In the genomic region with DNA sequence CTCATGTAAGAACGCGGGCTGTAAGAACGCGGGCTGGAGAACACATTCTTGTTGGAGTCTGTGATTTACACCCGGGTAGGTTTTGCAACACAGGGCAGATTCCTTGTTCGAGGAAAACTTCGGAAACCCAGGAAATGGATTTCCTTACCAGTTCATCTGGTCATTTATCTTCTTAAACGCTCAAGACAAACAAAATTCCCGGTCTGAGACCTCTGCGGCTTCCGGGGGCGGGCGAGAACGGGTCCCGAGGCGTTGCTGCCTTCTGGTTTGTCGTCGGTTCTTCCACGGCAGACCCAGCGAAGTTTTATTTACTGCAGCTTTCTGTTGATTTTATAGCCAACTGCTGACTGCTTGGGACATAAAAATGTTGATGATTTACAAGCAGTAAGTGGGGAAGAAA, we compare ENCODE assay signal across 22 mouse cellular contexts. TPM values are rescaled to one million over a fixed set of nuclear protein-coding genes. Genes with fewer than 3 reads are reported as not detected.
DNase-seq lines count a peak whose midpoint lies in the region; ATAC-seq and TF ChIP-seq lines count a peak whose summit lies in the region.
"Had no signal": no experiment of that assay in that cellular context is flagged by ENCODE, and none has a peak within 500 bp of the region (broad histone marks: within the 10 kb centered on the region; RNA-seq: fewer than 3 reads in every experiment).

No protein-coding gene starts in this region.

- no peaks in the 10 kb centered on the region for H3K27me3 ChIP-seq in lung, postnatal 0 days (replicated peaks; ENCODE audit: insufficient read depth, low read length)
- no peaks in the 10 kb centered on the region for H3K27me3 ChIP-seq in kidney, embryonic 14.5 days (ENCODE audit: control insufficient read depth, insufficient read depth, low read length)
- no peaks in the 10 kb centered on the region for H3K27me3 ChIP-seq in limb, embryonic 11.5 days (ENCODE audit: control insufficient read depth, insufficient read depth, low read length)
- no peaks in the 10 kb centered on the region for H3K27me3 ChIP-seq in midbrain, embryonic 14.5 days (ENCODE audit: control insufficient read depth, insufficient read depth, low read length)
- H3K27me3 ChIP-seq: embryonic facial prominence, embryonic 12.5 days had no signal

- H3K4me3 ChIP-seq in lung, postnatal 0 days (ENCODE audit: low read depth, low read length): no peak overlapping the region
- H3K4me3 ChIP-seq in kidney, embryonic 14.5 days (ENCODE audit: low read length): no peak overlapping the region
- H3K4me3 ChIP-seq in limb, embryonic 11.5 days (ENCODE audit: low read depth, low read length): no peak overlapping the region
- H3K4me3 ChIP-seq in left cerebral cortex, adult 2 months: no peak overlapping the region
- H3K4me3 ChIP-seq in midbrain, embryonic 14.5 days (replicated peaks; ENCODE audit: low read depth, low read length): no peak overlapping the region
- H3K4me3 ChIP-seq: embryonic facial prominence, embryonic 12.5 days had no signal

- H3K36me3 ChIP-seq in lung, postnatal 0 days (ENCODE audit: insufficient read depth, low read length): no peaks in the 10 kb centered on the region
- H3K36me3 ChIP-seq in kidney, embryonic 14.5 days (ENCODE audit: control insufficient read depth, insufficient read depth, low read length): no peaks in the 10 kb centered on the region
- no peaks in the 10 kb centered on the region for H3K36me3 ChIP-seq in limb, embryonic 11.5 days (ENCODE audit: control insufficient read depth, insufficient read depth, low read length)
- H3K36me3 ChIP-seq in midbrain, embryonic 14.5 days (ENCODE audit: control insufficient read depth, insufficient read depth, low read length): no peaks in the 10 kb centered on the region
- H3K36me3 ChIP-seq: embryonic facial prominence, embryonic 12.5 days had no signal

- TF ChIP-seq CTCF in lung, postnatal 0 days (IDR thresholded peaks at IDR 0.05): no peak
- TF ChIP-seq CTCF in left cerebral cortex, adult 2 months (IDR thresholded peaks at IDR 0.05): no peak

- H3K4me2 ChIP-seq in lung, postnatal 0 days (replicated peaks; ENCODE audit: low read depth, low read length): peak overlapping the region; percentile 28; the same call in 1 of the 2 replicates
- peak overlapping the region; percentile 21; the same call in 1 of the 2 replicates for H3K4me2 ChIP-seq in kidney, embryonic 14.5 days (replicated peaks; ENCODE audit: low read depth, low read length)
- no peak overlapping the region for H3K4me2 ChIP-seq in limb, embryonic 11.5 days (ENCODE audit: low read depth, severe bottlenecking)
- no peak overlapping the region for H3K4me2 ChIP-seq in midbrain, embryonic 14.5 days (ENCODE audit: low read length)
- H3K4me2 ChIP-seq: embryonic facial prominence, embryonic 12.5 days had no signal

- no peaks in the 10 kb centered on the region for H3K4me1 ChIP-seq in lung, postnatal 0 days (ENCODE audit: insufficient read depth, low read depth, low read length)
- H3K4me1 ChIP-seq in kidney, embryonic 14.5 days (ENCODE audit: control insufficient read depth, insufficient read depth, low read length): peaks cover 7% of the 10 kb centered on the region
- peaks cover 8% of the 10 kb centered on the region for H3K4me1 ChIP-seq in limb, embryonic 11.5 days (ENCODE audit: control insufficient read depth, insufficient read depth, low read length)
- no peaks in the 10 kb centered on the region for H3K4me1 ChIP-seq in midbrain, embryonic 14.5 days (ENCODE audit: control insufficient read depth, insufficient read depth, low read length)

- intact Hi-C loops in left cerebral cortex, adult 2 months (cut with DNase I): no loop called here

- no peak for ATAC-seq in lung, postnatal 0 days
- ATAC-seq in kidney, embryonic 14.5 days (ENCODE audit: low FRiP score, low TSS enrichment): peak; percentile 64
- ATAC-seq in limb, embryonic 11.5 days (ENCODE audit: insufficient number of reproducible peaks, low FRiP score, low TSS enrichment, low read depth): no peak
- ATAC-seq in midbrain, embryonic 14.5 days (ENCODE audit: low FRiP score, low TSS enrichment): no peak
- ATAC-seq: liver, postnatal 0 days; midbrain, embryonic 16.5 days had no signal

- peak; percentile 45 for DNase-seq in lung, postnatal 0 days (ENCODE audit: low spot score)
- no peak for DNase-seq in lung, postnatal 36 days
- peak; percentile 61 for DNase-seq in limb, embryonic 11.5 days (ENCODE audit: low spot score)
- DNase-seq in spleen, postnatal 4 days (ENCODE audit: low spot score in 2 of 2): no peak
- DNase-seq in left cerebral cortex, adult 2 months (ENCODE audit: extremely low spot score in 1 of 2, low spot score in 2 of 2): no peak
- no peak for DNase-seq in midbrain, embryonic 14.5 days
- DNase-seq in thymus, postnatal 36 days: no peak
- DNase-seq: adrenal gland, postnatal 10 days; cerebellum, postnatal 10 days; heart, postnatal 36 days; left cerebral cortex, postnatal 4 days; liver, postnatal 0 days; right cerebral cortex, postnatal 4 days had no signal

- no peak overlapping the region for H3K27ac ChIP-seq in lung, postnatal 0 days (ENCODE audit: low read length)
- H3K27ac ChIP-seq in kidney, embryonic 14.5 days (ENCODE audit: low read depth, low read length): no peak overlapping the region
- no peak overlapping the region for H3K27ac ChIP-seq in limb, embryonic 11.5 days (replicated peaks; ENCODE audit: low read depth, low read length)
- H3K27ac ChIP-seq in left cerebral cortex, adult 2 months: no peak overlapping the region
- H3K27ac ChIP-seq in midbrain, embryonic 14.5 days (replicated peaks; ENCODE audit: low read depth, low read length): no peak overlapping the region
- H3K27ac ChIP-seq: embryonic facial prominence, embryonic 12.5 days had no signal

- no peaks in the 10 kb centered on the region for H3K9me3 ChIP-seq in lung, postnatal 0 days (ENCODE audit: low read length)
- no peaks in the 10 kb centered on the region for H3K9me3 ChIP-seq in kidney, embryonic 14.5 days (ENCODE audit: control insufficient read depth, low read length)
- no peaks in the 10 kb centered on the region for H3K9me3 ChIP-seq in limb, embryonic 11.5 days (ENCODE audit: control insufficient read depth, low read length)
- H3K9me3 ChIP-seq in midbrain, embryonic 14.5 days (ENCODE audit: control insufficient read depth, low read length): no peaks in the 10 kb centered on the region
- H3K9me3 ChIP-seq: embryonic facial prominence, embryonic 12.5 days had no signal

- no peak for TF ChIP-seq EP300 in lung, postnatal 0 days (IDR thresholded peaks at IDR 0.05)

- 36% methylated on average over 20 of the region's 20 CpGs for WGBS in lung, postnatal 0 days
- 16% methylated on average over 20 of the region's 20 CpGs for WGBS in kidney, embryonic 14.5 days
- 45% methylated on average over 20 of the region's 20 CpGs for WGBS in limb, embryonic 11.5 days
- 92% methylated on average over 20 of the region's 20 CpGs for WGBS in midbrain, embryonic 14.5 days

- no peak overlapping the region for H3K9ac ChIP-seq in lung, postnatal 0 days (replicated peaks; ENCODE audit: low read depth)
- no peak overlapping the region for H3K9ac ChIP-seq in kidney, embryonic 14.5 days (ENCODE audit: low read depth, low read length)
- H3K9ac ChIP-seq in limb, embryonic 11.5 days (ENCODE audit: low read length): no peak overlapping the region
- no peak overlapping the region for H3K9ac ChIP-seq in midbrain, embryonic 14.5 days (replicated peaks; ENCODE audit: low read length)
- H3K9ac ChIP-seq: embryonic facial prominence, embryonic 12.5 days; liver, postnatal 0 days had no signal

RNA-seq across cellular contexts. Expression of a gene that starts 10.5 kb away (rescaled TPM):
- polyA plus RNA-seq in lung, postnatal 0 days (2015; fragmentation: Nextera tagmentation; extraction: Ambion mirVana): 0.05 TPM in 1 of 2 replicates, not detected in the other
- polyA plus RNA-seq in kidney, embryonic 14.5 days (2014; fragmentation: Nextera tagmentation; extraction: Ambion mirVana): 4.4 and 9.3 TPM in 2 replicates
- polyA plus RNA-seq in limb, embryonic 11.5 days (2014; fragmentation: Nextera tagmentation; extraction: Ambion mirVana): not detected in 2 replicates
- total RNA-seq in left cerebral cortex, adult 2 months (2021): under 1 TPM in 1 of 2 experiments, not detected in 1; 0.14 TPM
- polyA plus RNA-seq in midbrain, embryonic 14.5 days (2014; fragmentation: Nextera tagmentation; extraction: Ambion mirVana): not detected in 2 replicates
- total RNA-seq: adrenal gland, postnatal 10 days; ES-E14; gastrocnemius, adult 18-20 months; heart, postnatal 36 days; layer of hippocampus, postnatal 14 days; left cerebral cortex, postnatal 4 days had no signal
- polyA plus RNA-seq: C2C12; embryonic facial prominence, embryonic 12.5 days; forebrain, embryonic 11.5 days; liver, postnatal 0 days; midbrain, embryonic 16.5 days; neural tube, embryonic 11.5 days had no signal

Comparison
In these comparisons a context has a peak if more than half of its experiments do, and no peak if none do; other contexts are left out.
1. DNase-seq: peak in lung, postnatal 0 days (single experiment) and limb, embryonic 11.5 days (single experiment); none in lung, postnatal 36 days (single experiment), spleen, postnatal 4 days (0 of 2), left cerebral cortex, adult 2 months (0 of 2), midbrain, embryonic 14.5 days (single experiment) and thymus, postnatal 36 days (0 of 2).
2. H3K4me2 ChIP-seq: peak in lung, postnatal 0 days (single experiment) and kidney, embryonic 14.5 days (single experiment); none in limb, embryonic 11.5 days (single experiment) and midbrain, embryonic 14.5 days (single experiment).